Mouse (Mus musculus): Measurements from ENCODE around the gene Stard10.

The Stard10 gene

DNA sequence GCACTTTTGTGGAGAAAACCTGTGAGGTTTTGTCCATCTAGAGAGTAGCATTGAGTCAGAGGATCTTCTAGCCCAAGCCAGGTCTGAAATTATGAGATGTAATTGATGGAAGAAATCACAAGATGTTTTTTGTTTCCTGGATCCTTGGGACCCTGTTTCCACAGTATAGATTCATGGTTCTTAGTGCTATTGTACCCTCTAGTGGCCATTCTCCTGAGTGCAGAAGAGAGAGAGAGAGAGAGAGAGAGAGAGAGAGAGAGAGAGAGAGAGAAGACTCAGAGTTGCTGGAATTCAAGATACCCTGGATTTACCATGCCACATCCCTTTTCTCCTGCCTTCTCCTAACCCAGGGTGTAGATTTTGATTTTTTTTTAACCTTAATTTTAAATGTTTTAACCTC, 57.3 kb downstream of the Stard10 start:
- DNase-seq = no peak

DNA sequence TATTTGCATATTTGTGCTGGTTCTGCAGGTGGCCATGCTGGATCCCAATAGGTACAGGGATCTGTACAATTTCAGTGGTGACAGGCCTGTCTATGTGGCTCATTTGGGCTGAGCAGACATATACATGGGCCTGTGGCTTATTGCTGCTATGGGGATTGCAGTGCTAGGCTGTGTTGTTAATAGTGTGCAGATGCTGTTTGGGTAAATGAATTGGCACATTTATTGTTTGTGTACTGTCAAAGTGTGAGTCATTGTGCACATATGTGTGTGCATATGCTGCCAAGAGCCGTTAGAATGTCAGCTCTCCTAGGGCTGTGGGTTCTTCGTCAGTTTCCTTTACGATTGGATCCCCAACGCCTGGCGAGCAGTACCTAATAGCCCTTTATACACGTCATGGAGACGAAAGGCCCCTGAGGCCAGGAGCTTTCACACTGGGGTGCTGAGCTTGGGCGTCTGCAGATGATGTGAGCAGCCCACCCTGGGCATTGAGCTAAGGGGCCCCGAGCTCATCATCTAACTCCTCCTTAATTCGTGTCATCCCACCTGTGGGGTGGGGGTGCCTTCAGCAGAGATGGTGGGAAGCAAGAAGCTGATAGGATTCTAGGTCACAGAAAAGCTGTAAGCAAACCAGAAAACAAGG, 59.9 kb downstream of the Stard10 start:
- DNase-seq = no peak

DNA sequence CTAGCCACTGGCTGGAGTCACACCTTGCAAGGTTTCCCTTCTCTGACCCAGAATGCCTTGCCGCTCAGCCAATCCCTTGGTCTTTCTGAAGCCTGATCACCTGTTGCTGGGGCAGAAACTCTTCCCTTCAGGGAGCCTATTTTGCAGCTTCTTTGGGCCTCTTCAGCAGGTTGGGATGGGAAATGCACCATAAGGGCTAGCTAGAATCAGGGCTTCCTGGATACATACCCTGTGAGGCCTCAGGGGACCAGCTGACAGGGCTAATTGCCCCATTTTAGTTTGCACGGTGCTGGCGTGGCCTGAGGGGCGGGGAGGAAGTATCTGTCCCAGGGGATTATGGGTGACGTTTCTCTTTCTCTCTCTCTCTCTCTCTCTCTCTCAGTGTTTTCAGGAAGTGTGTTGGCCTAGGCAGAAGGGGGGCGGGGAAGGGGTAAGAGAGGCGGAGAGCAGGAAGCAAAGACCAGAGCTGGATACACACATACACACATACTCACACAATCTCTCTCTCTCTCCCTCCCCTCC, 60.9 kb downstream of the Stard10 start:
- DNase-seq = no peak

DNA sequence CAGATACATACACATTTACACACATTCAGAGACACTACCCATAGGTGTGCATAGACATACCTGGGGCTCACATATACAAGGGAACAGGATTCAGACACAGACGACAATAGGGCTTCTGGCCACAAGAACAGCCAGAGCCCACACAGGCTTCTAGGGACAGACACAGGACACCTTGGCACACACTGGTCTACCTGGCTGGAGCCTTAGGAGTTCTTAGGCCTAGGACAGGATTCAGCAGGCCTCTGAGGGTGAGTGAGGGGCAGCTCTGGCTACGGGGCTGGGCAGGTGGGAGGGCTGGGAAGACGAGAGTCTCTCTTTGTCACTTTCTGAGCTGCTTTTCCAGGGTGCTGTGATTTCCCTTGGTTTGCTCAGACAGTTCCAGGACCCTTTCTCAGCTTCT, 61.4 kb downstream of the Stard10 start:
- no peak for DNase-seq

DNA sequence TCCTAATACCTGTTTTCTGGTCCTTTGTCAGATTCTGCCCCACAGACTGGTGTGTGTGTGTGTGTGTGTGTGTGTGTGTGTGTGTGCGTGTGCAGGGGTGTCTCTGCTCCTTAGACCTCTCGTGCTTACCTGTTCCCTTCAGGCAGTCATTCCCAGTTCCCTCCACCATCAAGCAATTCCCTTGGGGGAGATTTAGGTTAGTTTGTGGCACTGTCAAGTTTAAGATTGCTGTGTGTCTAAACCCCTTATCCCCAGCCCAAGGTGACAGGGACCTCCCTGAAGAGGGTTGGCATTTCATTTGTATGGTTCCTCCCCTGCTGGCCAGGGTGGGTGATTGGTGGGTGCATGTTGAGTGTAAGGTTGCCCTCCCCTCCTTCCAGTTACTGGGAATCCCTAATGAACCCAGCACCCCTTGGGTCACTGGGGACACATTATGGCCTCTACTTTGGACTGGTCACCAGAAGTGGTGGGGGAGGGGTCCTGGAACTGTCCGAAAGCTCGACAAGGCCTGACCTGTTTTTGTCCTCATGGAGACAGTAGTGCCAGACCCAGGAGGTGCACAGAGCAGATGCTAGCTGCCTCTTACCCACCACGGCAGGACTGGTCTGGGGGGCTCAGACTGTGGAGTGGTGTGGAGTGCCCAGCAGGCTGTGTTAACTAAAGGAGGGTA, 62.0 kb downstream of the Stard10 start:
- no peak for DNase-seq

DNA sequence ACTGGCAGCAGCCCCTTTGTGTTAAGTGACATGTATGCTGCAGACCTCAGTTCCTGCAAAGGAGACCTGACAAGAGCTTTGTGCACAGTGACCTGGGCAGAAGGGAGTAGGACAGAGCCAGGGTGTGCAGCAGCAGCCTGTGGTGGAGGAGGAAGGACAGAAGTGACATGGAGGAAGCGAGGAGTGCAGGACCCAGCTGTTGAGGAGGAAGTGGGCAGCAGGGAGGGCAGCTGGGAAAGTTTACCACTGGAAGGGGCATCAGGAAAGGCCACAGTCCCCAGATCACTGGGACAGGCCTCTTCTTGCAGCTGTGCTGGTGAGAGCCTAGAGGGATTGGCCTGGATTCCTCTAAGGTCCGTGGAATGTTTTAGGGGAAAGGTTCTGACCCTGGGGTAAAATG, 62.8 kb downstream of the Stard10 start:
- no peak for DNase-seq

DNA sequence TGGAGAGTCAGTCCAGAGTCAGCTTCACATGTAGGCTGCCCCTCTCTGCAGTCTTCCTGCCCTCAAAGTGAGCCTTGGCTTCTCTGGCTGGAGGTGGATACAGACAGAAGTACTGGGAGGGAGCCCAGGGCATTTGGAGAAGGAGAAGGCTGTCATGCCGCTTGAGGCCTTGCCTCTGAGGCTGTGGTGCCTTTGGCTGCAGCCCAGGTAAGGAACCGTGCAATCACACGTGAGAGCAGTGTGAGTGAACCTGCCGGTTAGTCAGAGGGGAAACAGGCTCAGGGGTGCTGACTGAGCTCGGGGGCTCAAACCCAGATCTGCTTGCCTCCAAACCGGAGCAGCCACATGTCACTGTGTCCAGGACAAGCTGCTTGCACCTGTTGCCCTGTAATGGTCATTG, 64.6 kb downstream of the Stard10 start:
- DNase-seq = no peak

DNA sequence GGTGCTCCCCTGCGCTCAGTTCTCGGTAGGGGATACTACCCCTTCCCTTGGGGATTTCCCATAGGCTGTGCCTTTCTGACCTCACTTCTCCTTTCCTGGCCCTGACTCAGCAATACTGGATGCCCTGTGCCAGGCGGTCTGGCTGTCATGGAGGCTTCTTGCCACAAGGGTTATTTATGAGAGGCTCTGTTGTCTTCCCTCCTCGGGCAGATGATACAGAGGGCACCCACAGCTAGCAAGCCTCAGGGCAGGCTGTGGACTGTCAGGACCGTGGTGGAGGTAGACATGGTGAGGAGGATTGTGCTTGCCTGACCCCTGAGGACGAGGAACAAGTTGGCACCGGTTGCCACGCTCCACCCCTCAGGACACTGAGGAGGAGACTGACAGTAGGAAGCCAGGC, 65.5 kb downstream of the Stard10 start:
- no peak for DNase-seq

DNA sequence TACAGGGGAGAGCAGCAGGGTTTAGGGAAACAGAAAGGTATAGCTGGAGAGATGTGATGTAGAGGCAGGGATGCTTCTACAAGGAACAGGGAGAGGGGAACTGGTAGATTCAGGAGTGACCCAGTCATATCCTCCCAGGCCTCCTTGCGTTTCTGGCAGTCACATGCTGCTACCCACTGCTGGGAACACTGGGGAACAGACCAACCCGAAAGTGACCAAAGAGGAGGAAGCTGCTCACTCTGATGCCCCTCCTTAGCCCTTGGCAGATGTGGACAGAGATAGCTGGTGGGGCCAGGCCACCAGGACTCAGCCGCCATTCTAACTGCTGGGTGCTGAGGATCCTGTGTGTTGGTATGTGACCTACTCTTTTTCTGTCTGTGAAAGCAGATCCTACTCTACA, 66.9 kb downstream of the Stard10 start:
- DNase-seq = no peak

DNA sequence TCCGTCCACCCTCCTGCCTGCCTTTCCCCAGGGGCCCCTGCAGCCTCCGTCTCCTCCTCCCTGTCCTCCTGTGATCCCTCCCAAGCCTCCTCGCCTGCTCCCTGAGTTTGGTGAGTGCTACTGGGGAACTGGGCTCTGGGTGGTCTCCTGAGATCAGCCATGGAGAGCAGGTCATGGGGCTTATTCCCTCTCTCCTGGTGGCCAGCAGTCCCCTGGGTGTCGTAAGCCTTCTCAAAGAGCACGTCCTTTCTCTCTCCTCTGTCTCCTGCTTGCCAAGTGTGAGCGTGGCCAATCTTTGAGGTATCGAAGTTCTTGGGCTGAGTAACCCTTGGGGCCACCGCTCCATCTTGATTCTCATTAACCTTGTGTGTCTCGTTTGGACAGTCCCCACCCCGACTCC, 68.0 kb downstream of the Stard10 start:
- no peak for DNase-seq

DNA sequence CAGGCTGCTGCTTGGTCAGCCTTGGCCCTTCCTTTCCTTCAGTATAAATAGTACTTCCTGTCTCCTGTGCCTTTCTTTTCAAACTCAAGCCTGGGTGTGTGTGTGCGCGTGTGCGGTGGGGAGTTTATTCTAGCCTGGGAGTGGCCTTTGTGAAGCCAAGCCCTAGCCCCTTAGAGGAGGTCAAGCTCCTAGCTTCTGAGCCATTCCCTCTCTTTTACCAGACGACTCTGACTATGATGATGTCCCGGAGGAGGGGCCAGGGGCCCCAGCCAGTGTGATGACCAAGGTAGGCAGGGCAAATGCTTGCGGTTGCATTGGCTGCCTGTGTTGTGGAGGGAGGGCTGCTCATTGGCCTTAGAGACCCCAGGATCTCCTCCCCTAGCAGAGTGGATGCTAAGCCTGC, 68.4 kb downstream of the Stard10 start:
- DNase-seq = no peak

DNA sequence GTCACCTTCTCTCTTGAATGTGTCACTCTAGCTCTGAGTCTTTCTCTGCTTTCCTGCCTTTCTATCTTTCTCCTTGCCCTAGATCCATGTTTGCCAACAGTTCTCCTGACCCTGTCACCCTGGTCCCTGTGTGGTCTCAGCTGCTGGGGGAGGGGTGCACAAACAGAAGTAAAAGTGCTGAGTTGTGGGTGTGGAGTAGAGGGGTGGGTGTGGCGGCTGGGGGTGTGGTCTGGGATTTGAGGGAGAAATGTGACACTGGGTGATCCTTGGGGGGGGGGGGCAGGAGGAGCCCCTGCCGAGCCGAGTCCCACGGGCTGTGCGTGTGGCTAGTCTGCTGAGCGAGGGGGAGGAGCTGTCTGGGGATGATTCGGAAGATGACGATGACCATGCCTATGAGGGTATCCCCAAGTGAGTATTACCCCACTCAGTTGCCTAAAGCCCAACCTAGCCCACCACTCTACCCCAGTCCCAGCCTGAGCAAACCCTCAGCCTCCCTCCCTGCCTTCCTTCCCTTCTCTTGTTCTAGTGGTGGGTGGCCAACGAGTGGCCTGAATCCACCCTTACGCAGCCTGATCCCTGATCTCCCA, 69.1 kb downstream of the Stard10 start:
- no peak for DNase-seq

DNA sequence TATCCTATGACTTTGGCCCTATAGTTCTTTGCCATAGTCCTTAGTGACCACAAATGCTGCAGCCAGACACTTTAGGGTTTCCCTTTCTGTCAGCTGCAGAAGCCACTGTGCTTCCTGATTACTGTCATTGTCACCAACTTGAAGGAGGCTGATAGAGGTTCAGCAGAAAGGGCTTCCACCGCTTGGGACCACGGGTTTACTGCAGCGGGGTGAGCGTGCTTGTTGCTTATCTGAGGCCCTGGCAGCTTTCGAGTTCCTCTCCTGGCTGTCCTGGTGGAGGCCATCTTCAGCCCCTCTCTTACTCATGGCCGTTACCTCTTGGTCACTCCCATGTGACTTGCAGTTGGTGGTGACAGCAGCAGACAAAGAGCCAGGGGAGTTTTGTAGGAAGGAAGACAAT, 72.4 kb downstream of the Stard10 start:
- DNase-seq = no peak

DNA sequence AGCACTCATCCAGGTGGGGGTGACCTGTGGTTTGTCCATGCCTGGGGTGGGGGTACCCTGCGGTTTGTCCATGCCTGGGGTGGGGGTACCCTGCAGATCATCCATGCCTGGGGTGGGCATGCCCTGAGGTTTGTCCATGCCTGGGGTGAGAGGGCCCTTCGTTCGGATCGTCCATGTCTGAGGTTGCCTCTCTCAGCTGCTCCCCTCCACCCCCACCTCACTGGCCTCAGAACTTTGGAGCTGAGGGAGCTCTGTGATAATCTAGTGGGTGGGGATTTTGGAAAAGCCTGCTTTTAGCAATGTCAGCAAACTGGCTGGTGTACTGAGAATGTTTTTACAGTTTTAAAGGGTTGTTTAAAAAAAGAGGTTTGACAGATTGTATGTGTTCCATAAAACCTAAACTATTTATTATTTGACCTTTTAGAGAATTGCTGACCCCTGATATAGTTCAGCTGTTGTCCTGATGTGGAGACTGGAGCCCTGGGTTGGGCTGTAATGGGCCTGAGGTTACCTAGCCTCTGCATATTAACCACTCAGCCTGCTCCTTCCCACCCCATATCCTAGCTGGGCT, 75.1 kb downstream of the Stard10 start:
- DNase-seq = no peak

DNA sequence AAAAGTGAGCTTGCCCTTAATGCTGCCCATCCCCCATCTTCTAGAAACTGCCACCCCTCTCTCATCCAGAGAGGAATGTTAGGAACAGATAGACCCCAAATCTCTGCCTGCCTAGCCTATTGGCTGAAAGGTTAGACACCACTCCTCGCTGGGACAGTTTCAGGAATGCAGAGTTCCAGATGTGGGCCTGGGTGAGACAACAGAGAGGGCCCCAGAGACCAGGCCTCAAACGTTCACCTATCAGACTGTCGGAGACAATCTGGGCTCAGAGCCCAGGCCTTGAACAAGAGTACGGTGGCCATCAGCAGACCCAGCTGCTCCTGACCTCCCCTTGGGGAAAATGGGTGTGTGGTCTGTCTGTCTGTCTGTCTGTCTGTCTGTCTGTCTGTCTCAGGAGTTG, 76.1 kb downstream of the Stard10 start:
- no peak for DNase-seq

DNA sequence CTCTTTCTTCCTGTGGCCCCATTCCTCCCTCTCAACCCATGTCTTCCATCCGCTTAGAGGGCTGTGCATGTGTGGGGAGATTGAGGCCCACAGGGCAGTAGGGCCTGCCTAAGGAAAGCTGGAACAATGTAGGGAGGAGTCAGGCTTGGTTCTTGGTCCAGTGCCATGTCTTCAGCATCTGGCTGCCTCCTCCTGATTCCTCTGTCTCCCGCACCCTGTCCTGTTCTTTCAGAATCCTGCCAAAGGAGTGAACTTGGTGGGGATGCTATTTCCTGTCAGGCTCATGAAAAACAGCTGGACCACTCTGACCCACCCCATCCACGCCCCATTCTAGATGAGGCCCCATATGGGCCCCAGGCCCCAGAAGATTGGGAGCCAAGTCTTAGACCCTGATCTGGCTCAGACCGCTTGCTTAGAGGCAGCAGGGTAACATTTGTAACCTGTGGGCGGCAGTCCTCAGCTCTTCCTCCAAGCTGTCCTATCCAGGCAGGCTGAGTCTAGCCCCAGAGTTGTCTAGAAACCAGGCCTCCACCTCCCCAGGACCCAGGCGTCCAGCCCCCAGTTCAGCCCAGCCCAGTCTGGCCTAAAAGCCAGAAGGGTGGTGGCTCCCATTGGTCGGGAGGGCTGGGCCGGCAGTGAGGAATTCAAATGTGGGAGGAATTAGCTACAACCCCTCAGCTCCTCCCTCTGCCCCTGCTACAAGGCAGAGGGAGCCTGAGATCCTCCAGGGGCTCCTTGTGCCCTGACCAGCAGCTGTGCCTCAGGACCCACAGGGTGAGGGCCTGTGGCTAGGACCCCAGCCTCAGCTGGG, 77.0 kb downstream of the Stard10 start:
- DNase-seq = no peak

DNA sequence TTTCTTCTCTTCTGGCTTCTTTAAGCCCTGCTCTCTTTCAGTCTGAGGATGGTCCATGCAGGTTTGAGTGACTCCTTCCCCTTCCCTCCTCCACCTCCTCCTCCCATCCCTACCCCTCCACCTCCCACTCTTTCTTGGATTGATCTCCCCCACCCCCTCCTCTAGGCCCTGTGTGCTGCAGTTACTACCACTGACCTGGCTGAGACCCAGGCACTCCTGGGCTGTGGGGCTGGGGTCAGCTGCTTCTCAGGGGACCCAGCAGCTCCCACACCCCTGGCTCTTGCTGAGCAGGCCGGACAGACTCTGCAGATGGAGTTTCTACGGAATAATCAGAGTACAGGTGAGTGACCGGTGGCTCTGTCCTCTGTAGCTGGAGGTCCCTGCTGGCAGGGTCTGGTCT, 77.7 kb downstream of the Stard10 start:
- DNase-seq = no peak

DNA sequence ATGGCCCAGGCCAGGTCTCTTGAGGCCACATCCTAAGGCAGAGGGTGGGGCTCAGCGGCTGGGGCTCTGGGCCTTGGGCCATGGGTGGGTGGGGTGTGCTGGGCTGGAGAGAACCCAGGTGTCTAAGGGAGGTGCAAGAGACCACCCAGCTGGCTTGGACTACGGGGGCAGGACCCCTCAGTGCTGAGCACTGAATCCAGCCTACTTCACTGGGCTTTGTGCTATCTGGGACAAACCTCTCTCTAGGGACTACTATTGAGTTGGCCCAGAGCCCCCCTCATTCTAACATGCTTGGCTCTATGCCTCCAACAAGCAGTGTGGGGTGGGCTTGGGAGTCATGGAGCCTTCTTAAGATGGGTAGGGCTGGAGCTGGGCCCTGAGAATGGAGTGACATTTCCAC, 78.6 kb downstream of the Stard10 start:
- DNase-seq = no peak

Data from right cerebral cortex, postnatal 14 days (tissue).